Mouse (Mus musculus) kidney, postnatal 0 days (tissue): ENCODE measurements at regions not wholly inside any gene's neighbourhood (a gene's known extent, or its start where the extent isn't known, plus 50 kb on each side); places are given as distances from the start of the nearest gene placed in this dataset.

Experiments
- ATAC-seq: fragments of 200-750 bp; cut with Nextera tagmentation; replicated peaks from 2 replicates; pipeline ENCODE4 v1.8.0; 2017; ENCODE audit warnings: low read depth, moderate number of reproducible peaks, moderate TSS enrichment, moderate library complexity; ENCODE audit not compliant: low FRiP score
- DNase-seq: peaks from one replicate; pipeline ENCODE4 v3.0.0-alpha.2; 2016; ENCODE audit warnings: low spot score
- H3K27ac ChIP-seq: fragments of 300-500 bp; sonication (generic); 2 replicates; pipeline ENCODE4 v1.5.1; 2014; ENCODE audit warnings: mild to moderate bottlenecking
- H3K27me3 ChIP-seq: fragments of 300-500 bp; sonication (generic); 2 replicates; pipeline ENCODE4 v1.6.1; 2014; ENCODE audit warnings: low read length, mixed read lengths; ENCODE audit not compliant: insufficient read depth
- H3K36me3 ChIP-seq: fragments of 300-500 bp; sonication (generic); 2 replicates; pipeline ENCODE4 v1.6.1; 2014; ENCODE audit warnings: low read length, mixed read lengths; ENCODE audit not compliant: insufficient read depth
- H3K4me1 ChIP-seq: fragments of 300-500 bp; sonication (generic); replicated peaks from 2 replicates; pipeline ENCODE4 v1.6.1; 2014; ENCODE audit warnings: antibody characterized with exemption, low read length, mixed read lengths; ENCODE audit not compliant: insufficient read depth
- H3K4me2 ChIP-seq: fragments of 300-500 bp; sonication (generic); 2 replicates; pipeline ENCODE4 v1.6.1; 2014; ENCODE audit warnings: mild to moderate bottlenecking, low read length, moderate library complexity, mixed read lengths
- H3K4me3 ChIP-seq: fragments of 300-500 bp; sonication (generic); replicated peaks from 2 replicates; pipeline ENCODE4 v1.5.1; 2014; ENCODE audit warnings: low read depth, low read length
- H3K9ac ChIP-seq: fragments of 300-500 bp; sonication (generic); 2 replicates; pipeline ENCODE4 v1.6.1; 2014; ENCODE audit warnings: low read depth, low read length
- H3K9me3 ChIP-seq: fragments of 300-500 bp; sonication (generic); replicated peaks from 2 replicates; pipeline ENCODE4 v1.6.1; 2016; ENCODE audit warnings: low read length, inconsistent platforms, mixed read lengths
- CTCF ChIP-seq: IDR thresholded peaks from 2 replicates; pipeline ENCODE4 v1.5.1; 2016; ENCODE audit warnings: antibody characterized with exemption, low read depth, mild to moderate bottlenecking, moderate library complexity
- WGBS: fragments of 180-500 bp; shearing (Covaris S2); extraction: QIAGEN DNeasy Blood & Tissue Kit; methylation state at CpG from one replicate; pipeline ENCODE4 v1.1.7; 2014; 5-methylcytosine and 5-hydroxymethylcytosine counted together

DNA sequence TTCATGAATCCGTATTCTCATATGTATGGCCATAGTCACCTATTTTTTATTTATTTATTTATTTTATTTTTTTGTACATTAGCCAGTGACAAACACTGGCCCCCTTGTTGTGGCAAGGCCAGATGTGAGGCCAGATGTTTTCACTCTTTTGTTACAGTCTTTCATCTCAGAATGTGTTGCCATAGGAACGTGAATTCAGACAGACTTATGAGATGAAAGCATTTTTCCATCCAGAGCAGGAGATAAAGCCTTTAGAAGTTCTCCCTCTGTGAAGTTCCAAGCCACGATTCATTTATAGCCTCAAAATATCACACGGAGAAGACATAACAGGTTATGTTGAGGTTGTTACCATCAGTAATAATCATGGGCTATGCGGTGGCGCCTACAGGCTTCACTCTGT lies 220.9 kb downstream of the Arpp21 start:
- H3K27me3 ChIP-seq = no peaks in the 10 kb centered on the region
- no peak for ATAC-seq
- no peak for TF ChIP-seq CTCF

GRCm38 (mm10) chr9:111994401-111994800 lies 241.3 kb downstream of the Arpp21 start:
- DNase-seq (peak; percentile 1), ATAC-seq (no peak)
- H3K36me3 ChIP-seq = no peaks in the 10 kb centered on the region
- H3K27me3 ChIP-seq = no peaks in the 10 kb centered on the region
- no peak overlapping the region for H3K9ac ChIP-seq
- H3K9me3 ChIP-seq = no peaks in the 10 kb centered on the region
- no peak overlapping the region for H3K4me3 ChIP-seq
- 31% methylated on average over 4 of the region's 4 CpGs for WGBS
- no peak overlapping the region for H3K27ac ChIP-seq
- no peak overlapping the region for H3K4me2 ChIP-seq
- no peaks in the 10 kb centered on the region for H3K4me1 ChIP-seq
- no peak for TF ChIP-seq CTCF

More for the DNA sequence above, 220.9 kb downstream of the Arpp21 start:
- H3K27ac ChIP-seq = no peak overlapping the region
- 69% methylated on average over 6 of the region's 6 CpGs for WGBS
- H3K36me3 ChIP-seq = no peaks in the 10 kb centered on the region
- no peaks in the 10 kb centered on the region for H3K9me3 ChIP-seq
- H3K4me1 ChIP-seq = no peaks in the 10 kb centered on the region
- H3K4me2 ChIP-seq = no peak overlapping the region
- no peak overlapping the region for H3K4me3 ChIP-seq
- no peak for DNase-seq
- H3K9ac ChIP-seq = no peak overlapping the region

DNA sequence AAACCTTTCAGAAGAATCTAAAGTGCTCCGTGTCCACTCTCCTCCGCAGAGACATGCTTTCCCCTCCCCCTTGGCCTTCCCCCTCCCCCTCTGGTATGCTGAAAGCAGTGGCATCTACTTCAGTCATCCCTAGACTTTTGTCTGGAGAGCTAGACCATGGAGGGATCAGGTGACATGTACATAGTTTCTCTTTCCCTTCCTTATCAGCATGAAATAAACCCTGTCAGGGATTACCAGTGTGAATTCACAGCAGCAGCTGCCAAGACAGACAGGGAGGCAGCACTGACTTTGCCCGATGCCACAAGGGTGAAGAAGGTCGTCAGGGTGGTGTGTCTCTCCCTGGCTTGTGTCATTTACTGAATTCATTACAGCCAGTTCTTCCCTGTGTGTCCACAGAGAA lies 241.9 kb downstream of the Arpp21 start:
- ATAC-seq = no peak; the same call in 1 of the 2 replicates
- 17% methylated on average over 4 of the region's 4 CpGs for WGBS
- H3K4me2 ChIP-seq = peak overlapping the region; percentile 2; the same call in 1 of the 2 replicates
- no peaks in the 10 kb centered on the region for H3K9me3 ChIP-seq
- H3K27ac ChIP-seq = no peak overlapping the region
- H3K36me3 ChIP-seq = no peaks in the 10 kb centered on the region
- no peaks in the 10 kb centered on the region for H3K27me3 ChIP-seq
- no peak overlapping the region for H3K9ac ChIP-seq
- no peaks in the 10 kb centered on the region for H3K4me1 ChIP-seq
- TF ChIP-seq CTCF = no peak
- no peak overlapping the region for H3K4me3 ChIP-seq
- peak; percentile 37 for DNase-seq

GRCm38 (mm10) chr9:111990060-111990459 lies 245.7 kb downstream of the Arpp21 start:
- H3K9me3 ChIP-seq = no peaks in the 10 kb centered on the region
- H3K27ac ChIP-seq = no peak overlapping the region
- ATAC-seq (no peak), DNase-seq (no peak)
- H3K4me2 ChIP-seq = no peak overlapping the region
- H3K36me3 ChIP-seq = no peaks in the 10 kb centered on the region
- no peak overlapping the region for H3K9ac ChIP-seq
- WGBS = 84% methylated on average over 3 of the region's 3 CpGs
- no peak overlapping the region for H3K4me3 ChIP-seq
- no peaks in the 10 kb centered on the region for H3K27me3 ChIP-seq
- no peak for TF ChIP-seq CTCF
- no peaks in the 10 kb centered on the region for H3K4me1 ChIP-seq

DNA sequence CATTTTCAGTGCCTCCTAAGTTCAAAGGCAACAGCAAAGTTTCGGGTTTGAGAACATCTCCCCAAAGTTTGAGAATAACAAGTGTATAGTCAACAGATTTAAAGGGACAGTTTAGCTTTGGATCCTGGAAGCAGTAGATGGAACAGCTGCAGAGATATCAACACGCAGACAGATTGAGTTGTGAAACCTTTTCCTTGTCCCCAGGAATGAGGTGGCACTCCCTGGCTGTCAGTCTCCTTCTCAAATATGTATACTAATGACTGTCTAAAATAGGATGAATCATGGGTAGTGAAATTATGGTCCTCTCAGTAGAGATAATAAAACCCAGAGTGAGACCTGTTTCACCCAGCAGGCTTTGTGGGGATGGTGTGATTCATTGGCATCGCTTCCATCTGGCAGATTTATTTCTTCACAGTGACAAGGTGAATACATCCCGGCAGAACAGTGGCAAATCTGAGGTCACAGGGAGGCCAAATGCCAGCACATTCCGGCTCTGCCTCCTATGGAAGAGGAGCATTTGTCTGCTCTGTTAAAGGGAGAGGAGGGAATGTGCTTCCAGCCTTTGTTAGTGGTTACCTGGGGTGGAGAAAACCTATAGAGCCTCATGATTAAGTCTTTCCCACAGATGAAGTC lies 272.2 kb downstream of the Arpp21 start:
- Histone ChIP-seq H3K4me2 (no peak overlapping the region), H3K4me1 (no peaks in the 10 kb centered on the region), H3K27ac (no peak overlapping the region), H3K9ac (no peak overlapping the region), H3K27me3 (no peaks in the 10 kb centered on the region), H3K9me3 (no peaks in the 10 kb centered on the region), H3K4me3 (no peak overlapping the region), H3K36me3 (no peaks in the 10 kb centered on the region)
- no peak for TF ChIP-seq CTCF
- no peak for ATAC-seq
- DNase-seq = peak; percentile 11
- 18% methylated on average over 5 of the region's 5 CpGs for WGBS

DNA sequence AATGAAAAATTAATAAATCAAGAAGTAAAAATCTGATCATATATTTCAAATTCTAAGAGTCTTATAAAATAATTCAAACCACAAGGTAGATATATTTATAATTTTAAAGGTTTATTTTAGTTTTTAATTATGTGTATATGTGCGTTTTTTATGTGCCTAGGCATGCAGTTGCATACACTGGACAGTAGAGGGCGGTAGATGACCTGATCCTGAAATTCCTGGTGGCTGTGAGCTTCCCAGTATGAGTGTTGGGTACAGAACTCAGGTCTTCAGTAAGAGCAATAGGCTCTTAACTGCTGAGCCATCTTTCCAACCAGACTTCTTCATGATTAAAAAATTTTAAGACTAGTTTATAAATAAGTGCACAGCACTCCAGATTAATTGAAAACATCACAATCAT lies 267.7 kb upstream of the Stac start:
- Histone ChIP-seq H3K36me3 (no peaks in the 10 kb centered on the region), H3K4me2 (no peak overlapping the region), H3K27ac (no peak overlapping the region), H3K27me3 (no peaks in the 10 kb centered on the region), H3K4me1 (no peaks in the 10 kb centered on the region), H3K9me3 (no peaks in the 10 kb centered on the region), H3K9ac (no peak overlapping the region), H3K4me3 (no peak overlapping the region)
- DNase-seq (peak; percentile 6), ATAC-seq (no peak)
- 51% methylated on average over 2 of the region's 2 CpGs for WGBS
- TF ChIP-seq CTCF = peak; percentile 67
